Mouse (Mus musculus) adrenal gland, adult 2 months (tissue): ENCODE results near the gene Skil. TPM values are rescaled to one million over a fixed set of nuclear protein-coding genes. Genes with fewer than 3 reads are reported as not detected.

Experiments
- DNase-seq: peaks from one replicate; pipeline ENCODE4 v3.0.0; 2021
- long read RNA-seq: library from polyadenylated mRNA; stranded (forward); transcript quantifications from one replicate; pipeline ENCODE4 v2.0.0, GENCODE M21; 2021
- polyA plus RNA-seq: library from polyadenylated mRNA; depleted of rRNA; stranded (reverse); fragments of >200 nt; gene quantifications from 2 replicates; pipeline ENCODE4 v1.2.3, GENCODE M21; 2012; rRNA removed
- total RNA-seq, 2 experiments: library from RNA; stranded (reverse); gene quantifications; 2 replicates each; pipeline ENCODE4 v1.2.3; 2021

The Skil gene
- total RNA-seq (10 to 100 TPM; 36.2 to 36.9 TPM), polyA plus RNA-seq (2.0 and 2.1 TPM in 2 replicates)
- long read RNA-seq, full-length matches to known transcripts: 4 of 6 reads
- long read RNA-seq, partial matches to known transcripts: 1 of 6 reads
- long read RNA-seq, other reads (novel, unspliced or antisense): 1 of 6 reads

GRCm38 (mm10) chr3:31094531-31095178 is at the start of gene Skil:
Gene Skil, plus strand, starts transcription at chr3:31095058.
- peak; percentile 97 for DNase-seq

GRCm38 (mm10) chr3:31047263-31047662 is 47.6 kb upstream of the Skil start:
- DNase-seq: no peak

- DNase-seq: no peak
Measured at GRCm38 (mm10) chr3:31049087-31049486, 45.8 kb upstream of the Skil start.

GRCm38 (mm10) chr3:31050375-31050774 is 44.5 kb upstream of the Skil start:
- DNase-seq: no peak

- no peak for DNase-seq
Measured at GRCm38 (mm10) chr3:31051730-31052129, 43.1 kb upstream of the Skil start.

- DNase-seq: no peak
Measured at GRCm38 (mm10) chr3:31053191-31053590, 41.7 kb upstream of the Skil start.

- no peak for DNase-seq
Measured at GRCm38 (mm10) chr3:31054888-31055287, 40.0 kb upstream of the Skil start.

GRCm38 (mm10) chr3:31056047-31056650 is 38.7 kb upstream of the Skil start:
- DNase-seq: peak; percentile 63

- peak; percentile 89 for DNase-seq
Measured at GRCm38 (mm10) chr3:31056651-31057627, 37.9 kb upstream of the Skil start.

- no peak for DNase-seq
Measured at GRCm38 (mm10) chr3:31060745-31061102, 34.1 kb upstream of the Skil start.

- peak; percentile 48 for DNase-seq
Measured at GRCm38 (mm10) chr3:31061103-31061785, 33.6 kb upstream of the Skil start.

- no peak for DNase-seq
Measured at GRCm38 (mm10) chr3:31061786-31062120, 33.1 kb upstream of the Skil start.

- DNase-seq: no peak
Measured at GRCm38 (mm10) chr3:31062325-31062724, 32.5 kb upstream of the Skil start.

- no peak for DNase-seq
Measured at GRCm38 (mm10) chr3:31068482-31068881, 26.4 kb upstream of the Skil start.

- no peak for DNase-seq
Measured at GRCm38 (mm10) chr3:31071804-31072203, 23.1 kb upstream of the Skil start.

- DNase-seq: peak; percentile 45
Measured at GRCm38 (mm10) chr3:31075808-31076207, 19.1 kb upstream of the Skil start.

GRCm38 (mm10) chr3:31077068-31077703 is 17.7 kb upstream of the Skil start:
- no peak for DNase-seq

GRCm38 (mm10) chr3:31079450-31079849 is 15.4 kb upstream of the Skil start:
- DNase-seq: no peak

GRCm38 (mm10) chr3:31080791-31081502 is 13.9 kb upstream of the Skil start:
- DNase-seq: peak; percentile 41

- DNase-seq: no peak
Measured at GRCm38 (mm10) chr3:31082838-31083506, 11.9 kb upstream of the Skil start.
